Mouse (Mus musculus): ENCODE results near the gene Tent4a. TPM values are rescaled to one million over a fixed set of nuclear protein-coding genes. Genes with fewer than 3 reads are reported as not detected.

Tent4a gene
- total and polyA plus RNA-seq, 3 experiments: 3.6 to 8.8 (median 5.7) TPM

GRCm38 (mm10) chr13:69489777-69490176, 44.6 kb downstream of the Tent4a start:
- Histone ChIP-seq H3K27me3 (replicated peaks) (no peaks in the 10 kb centered on the region), H3K9ac (ENCODE audit: insufficient read depth, low read depth) (no peak overlapping the region), H3K36me3 (replicated peaks in 1 of 2; ENCODE audit: control insufficient read depth in 1 of 2, insufficient read depth in 1 of 2, low read length in 1 of 2) (peaks cover 0 to 1% of the 10 kb centered on the region in 2 experiments), H3K4me3 (replicated peaks in 1 of 3; ENCODE audit: low read depth in 2 of 3, low read length in 2 of 3, poor library complexity in 1 of 3) (no peak overlapping the region), H3K27ac (ENCODE audit: insufficient read depth, low read depth) (no peak overlapping the region), H3K4me2 (ENCODE audit: insufficient read depth, low read depth, poor library complexity, severe bottlenecking) (no peak overlapping the region), H3K9me3 (replicated peaks; ENCODE audit: low read length) (no peaks in the 10 kb centered on the region), H3K79me2 (replicated peaks; ENCODE audit: control insufficient read depth, extremely low read depth, insufficient read depth, poor library complexity, severe bottlenecking) (no peaks in the 10 kb centered on the region), H3K4me1 (ENCODE audit: control insufficient read depth in 1 of 2, insufficient read depth in 2 of 2) (peaks cover 0 to 12% of the 10 kb centered on the region in 2 experiments; a peak in 2 of 4 replicates)
- no peak for DNase-seq (ENCODE audit: extremely low read depth)
- dilution Hi-C loops (cut with MboI; ENCODE audit: extremely low pct_ligation_motif_present, extremely low pct_unique_long_range_greater_than_20kb, low sequenced_read_pairs) (no loop called here), in situ Hi-C loops (cut with MboI; ENCODE audit: low pct_ligation_motif_present, low pct_unique_long_range_greater_than_20kb, low sequenced_read_pairs) (no loop called here)
- TF ChIP-seq CTCF (conservative IDR thresholded peaks at IDR 0.05 in 1 of 2, IDR thresholded peaks at IDR 0.05 in 1 of 2; ENCODE audit: low read depth in 2 of 2, low read length in 2 of 2) (no peak), BHLHE40 (IDR thresholded peaks at IDR 0.05; ENCODE audit: low read depth, low read length) (no peak), JUN (IDR thresholded peaks at IDR 0.05; ENCODE audit: insufficient read depth, low read depth, low read length) (no peak), MAX (IDR thresholded peaks at IDR 0.05; ENCODE audit: low read length) (no peak), HCFC1 (IDR thresholded peaks at IDR 0.05; ENCODE audit: low read depth, low read length) (no peak), IRF4 (IDR thresholded peaks at IDR 0.05; ENCODE audit: low read depth, low read length) (no peak), MXI1 (IDR thresholded peaks at IDR 0.05; ENCODE audit: low read depth, low read length) (no peak), RCOR1 (conservative IDR thresholded peaks at IDR 0.05; ENCODE audit: low read depth, low read length) (no peak), RAD21 (IDR thresholded peaks at IDR 0.05; ENCODE audit: low read depth, low read length) (no peak), TBP (conservative IDR thresholded peaks at IDR 0.05; ENCODE audit: low read depth, low read length) (no peak)

DNA sequence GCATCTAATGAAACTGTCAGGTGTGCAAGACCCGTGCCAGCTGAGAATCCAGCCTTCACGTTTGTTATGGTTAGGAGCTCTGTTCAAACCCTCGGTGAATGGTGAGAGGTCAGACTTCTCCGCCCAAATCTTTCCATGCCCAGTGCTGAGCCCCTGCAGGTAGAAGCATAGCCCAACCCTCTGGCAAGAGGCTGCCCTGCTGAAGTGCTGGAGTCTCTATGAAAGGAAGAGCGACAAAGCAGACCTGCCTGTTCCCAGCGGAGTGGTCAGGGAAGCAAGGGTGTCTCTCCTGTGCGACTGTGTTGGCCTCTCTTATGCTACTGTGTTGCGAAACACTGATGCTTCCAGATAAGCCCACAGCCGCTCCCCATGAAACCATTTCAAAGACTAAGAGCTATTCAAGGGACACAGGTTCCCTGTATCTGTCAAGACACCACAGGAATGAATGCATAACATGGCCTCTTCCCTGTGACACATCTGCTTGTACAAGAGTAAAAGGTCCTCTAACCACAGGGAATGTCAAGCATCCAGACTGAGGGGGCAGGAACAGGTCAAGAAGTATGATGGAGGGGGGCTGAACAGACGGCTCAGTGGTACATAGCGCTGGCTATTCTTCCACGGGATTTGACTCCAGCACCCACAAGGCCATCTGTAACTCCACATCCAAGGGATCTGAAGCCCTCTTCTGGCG, 45.7 kb downstream of the Tent4a start:
- peaks cover 2% of the 10 kb centered on the region for H3K27me3 ChIP-seq (replicated peaks)
- H3K9ac ChIP-seq (ENCODE audit: insufficient read depth, low read depth): no peak overlapping the region
- no peak overlapping the region for H3K4me2 ChIP-seq (ENCODE audit: insufficient read depth, low read depth, poor library complexity, severe bottlenecking)
- no peaks in the 10 kb centered on the region for H3K9me3 ChIP-seq (replicated peaks; ENCODE audit: low read length)
- H3K79me2 ChIP-seq (replicated peaks; ENCODE audit: control insufficient read depth, extremely low read depth, insufficient read depth, poor library complexity, severe bottlenecking): no peaks in the 10 kb centered on the region
- H3K4me3 ChIP-seq (replicated peaks in 1 of 3; ENCODE audit: low read depth in 2 of 3, low read length in 2 of 3, poor library complexity in 1 of 3): no peak overlapping the region
- H3K27ac ChIP-seq (ENCODE audit: insufficient read depth, low read depth): no peak overlapping the region
- H3K4me1 ChIP-seq (ENCODE audit: control insufficient read depth in 1 of 2, insufficient read depth in 2 of 2): peaks cover 0 to 12% of the 10 kb centered on the region in 2 experiments; a peak in 2 of 4 replicates
- dilution Hi-C loops (cut with MboI; ENCODE audit: extremely low pct_ligation_motif_present, extremely low pct_unique_long_range_greater_than_20kb, low sequenced_read_pairs) (no loop called here), in situ Hi-C loops (cut with MboI; ENCODE audit: low pct_ligation_motif_present, low pct_unique_long_range_greater_than_20kb, low sequenced_read_pairs) (no loop called here)
- DNase-seq (ENCODE audit: extremely low read depth): no peak
- H3K36me3 ChIP-seq (replicated peaks in 1 of 2; ENCODE audit: control insufficient read depth in 1 of 2, insufficient read depth in 1 of 2, low read length in 1 of 2): no peaks in the 10 kb centered on the region
- TF ChIP-seq JUN (IDR thresholded peaks at IDR 0.05; ENCODE audit: insufficient read depth, low read depth, low read length) (no peak), ZC3H11A (IDR thresholded peaks at IDR 0.05; ENCODE audit: low read depth, low read length) (no peak), E2F4 (IDR thresholded peaks at IDR 0.05; ENCODE audit: insufficient replicate concordance, low read depth, low read length) (no peak), RAD21 (IDR thresholded peaks at IDR 0.05; ENCODE audit: low read depth, low read length) (no peak)

All from CH12.LX (cell line).